Comparison of ENCODE assay signal across 12 mouse cellular contexts in genomic region chr12:28860264-28860560, GRCm38 (mm10).
DNase-seq lines count a peak whose midpoint lies in the region; ATAC-seq and TF ChIP-seq lines count a peak whose summit lies in the region.
"Had no signal": no experiment of that assay in that cellular context is flagged by ENCODE, and none has a peak within 500 bp of the region (broad histone marks: within the 10 kb centered on the region; RNA-seq: fewer than 3 reads in every experiment).

No protein-coding gene starts in this region.

- H3K9me3 ChIP-seq in hindbrain, embryonic 14.5 days (ENCODE audit: control insufficient read depth, low read length): no peaks in the 10 kb centered on the region
- no peaks in the 10 kb centered on the region for H3K9me3 ChIP-seq in neural tube, embryonic 12.5 days
- H3K9me3 ChIP-seq: intestine, embryonic 15.5 days had no signal

- WGBS in hindbrain, embryonic 14.5 days: 3% methylated on average over 5 of the region's 5 CpGs
- 9% methylated on average over 5 of the region's 5 CpGs for WGBS in neural tube, embryonic 12.5 days

- peak overlapping the region; percentile 85 for H3K27ac ChIP-seq in layer of hippocampus, adult 2 months
- H3K27ac ChIP-seq in hindbrain, embryonic 14.5 days: peak overlapping the region; percentile 96
- peak overlapping the region; percentile 88 for H3K27ac ChIP-seq in neural tube, embryonic 12.5 days
- H3K27ac ChIP-seq: intestine, embryonic 15.5 days had no signal

- H3K4me1 ChIP-seq in hindbrain, embryonic 14.5 days (replicated peaks; ENCODE audit: control insufficient read depth, insufficient read depth, low read length): peaks cover 61% of the 10 kb centered on the region
- peaks cover 26% of the 10 kb centered on the region for H3K4me1 ChIP-seq in neural tube, embryonic 12.5 days

- ATAC-seq in hindbrain, embryonic 14.5 days (ENCODE audit: low FRiP score): peak; percentile 64
- ATAC-seq in neural tube, embryonic 12.5 days (ENCODE audit: low FRiP score, low read depth): peak; percentile 78
- ATAC-seq: intestine, embryonic 15.5 days had no signal

- no peaks in the 10 kb centered on the region for H3K36me3 ChIP-seq in hindbrain, embryonic 14.5 days (replicated peaks; ENCODE audit: control insufficient read depth, insufficient read depth)
- H3K36me3 ChIP-seq in neural tube, embryonic 12.5 days: 0 out of 2 replicates have a peak, but pooled peaks cover 1% of the 10 kb centered on the region
- H3K36me3 ChIP-seq: intestine, embryonic 15.5 days had no signal

- DNase-seq in layer of hippocampus, adult 2 months (ENCODE audit: low spot score in 2 of 2): no peak
- DNase-seq in layer of hippocampus, adult 9-10 months (ENCODE audit: low spot score): no peak
- DNase-seq in embryo, embryonic 9.5 days (ENCODE audit: extremely low spot score): peak; percentile 13
- DNase-seq in hindbrain, embryonic 14.5 days (ENCODE audit: low spot score): no peak
- DNase-seq in kidney, postnatal 10 days: no peak
- DNase-seq in urinary bladder, adult 18-20 months (ENCODE audit: low spot score in 2 of 2): no peak
- no peak for DNase-seq in heart, adult 11 months
- DNase-seq: spleen, adult 18-20 months; thymus, postnatal 25 days had no signal

- no peaks in the 10 kb centered on the region for H3K27me3 ChIP-seq in hindbrain, embryonic 14.5 days (ENCODE audit: control insufficient read depth, insufficient read depth, low read length)
- H3K27me3 ChIP-seq in neural tube, embryonic 12.5 days (replicated peaks): no peaks in the 10 kb centered on the region
- H3K27me3 ChIP-seq: CH12.LX; intestine, embryonic 15.5 days had no signal

- H3K4me3 ChIP-seq in layer of hippocampus, adult 2 months: no peak overlapping the region
- H3K4me3 ChIP-seq in hindbrain, embryonic 14.5 days (replicated peaks; ENCODE audit: low read length): no peak overlapping the region
- no peak overlapping the region for H3K4me3 ChIP-seq in neural tube, embryonic 12.5 days
- H3K4me3 ChIP-seq: intestine, embryonic 15.5 days had no signal

- TF ChIP-seq CTCF in layer of hippocampus, adult 2 months (conservative IDR thresholded peaks at IDR 0.05): no peak

- H3K9ac ChIP-seq in hindbrain, embryonic 14.5 days: peak overlapping the region; percentile 34
- H3K9ac ChIP-seq in neural tube, embryonic 12.5 days: 0 out of 2 replicates have a peak overlapping the region, but pooled peaks have one; percentile 19
- H3K9ac ChIP-seq: intestine, embryonic 15.5 days had no signal

- peak overlapping the region; percentile 0; the same call in 1 of the 2 replicates for H3K4me2 ChIP-seq in hindbrain, embryonic 14.5 days (replicated peaks)
- H3K4me2 ChIP-seq in neural tube, embryonic 12.5 days (replicated peaks): peak overlapping the region; percentile 9; the same call in 1 of the 2 replicates
- H3K4me2 ChIP-seq: intestine, embryonic 15.5 days had no signal
